Mouse (Mus musculus) Muller cell, postnatal 12 days (primary cell): ENCODE measurements around the gene Kiz.

Source experiments
- DNase-seq: peaks from one replicate; pipeline ENCODE4 v3.0.0-alpha.2; 2015; ENCODE audit errors: inconsistent ontology term

The Kiz gene

GRCm38 (mm10) chr2:146865781-146866180 is 10.1 kb downstream of the Kiz start:
- no peak for DNase-seq

- no peak for DNase-seq
These were observed 15.9 kb downstream of the Kiz start for GRCm38 (mm10) chr2:146871300-146872269.

- no peak for DNase-seq
These were observed 17.0 kb downstream of the Kiz start for GRCm38 (mm10) chr2:146872697-146873096.

GRCm38 (mm10) chr2:146873881-146874441 is 18.3 kb downstream of the Kiz start:
- DNase-seq, result no peak

- no peak for DNase-seq
These were observed 21.9 kb downstream of the Kiz start for GRCm38 (mm10) chr2:146877423-146878098.

- DNase-seq, result no peak
These were observed 26.0 kb downstream of the Kiz start for GRCm38 (mm10) chr2:146881623-146882022.

- DNase-seq, result peak; percentile 26
These were observed 28.7 kb downstream of the Kiz start for GRCm38 (mm10) chr2:146884291-146884855.

GRCm38 (mm10) chr2:146888786-146889414 is 33.2 kb downstream of the Kiz start:
- DNase-seq, result no peak

- no peak for DNase-seq
These were observed 43.3 kb downstream of the Kiz start for GRCm38 (mm10) chr2:146898977-146899376.

GRCm38 (mm10) chr2:146916085-146916484 is 60.4 kb downstream of the Kiz start:
- DNase-seq, result peak; percentile 11

- no peak for DNase-seq
These were observed 62.1 kb downstream of the Kiz start for GRCm38 (mm10) chr2:146917770-146918169.

GRCm38 (mm10) chr2:146920375-146921160 is 64.9 kb downstream of the Kiz start:
- no peak for DNase-seq

- no peak for DNase-seq
These were observed 69.6 kb downstream of the Kiz start for GRCm38 (mm10) chr2:146925296-146925695.

GRCm38 (mm10) chr2:146925846-146926245 is 70.2 kb downstream of the Kiz start:
- no peak for DNase-seq

- no peak for DNase-seq
These were observed 92.6 kb downstream of the Kiz start for GRCm38 (mm10) chr2:146948223-146948776.

GRCm38 (mm10) chr2:146956366-146956765 is 100.7 kb downstream of the Kiz start:
- no peak for DNase-seq

- no peak for DNase-seq
These were observed 102.8 kb downstream of the Kiz start for GRCm38 (mm10) chr2:146958398-146958911.

GRCm38 (mm10) chr2:146958951-146959821 is 103.5 kb downstream of the Kiz start:
- DNase-seq, result peak; percentile 90

GRCm38 (mm10) chr2:146975024-146975423 is 119.4 kb downstream of the Kiz start:
- DNase-seq, result no peak
